Mouse (Mus musculus): ENCODE data around the gene Colq. TPM values are rescaled to one million over a fixed set of nuclear protein-coding genes. Genes with fewer than 3 reads are reported as not detected.
A peak's percentile ranks its signal among the peaks of the same experiment; 100 is the strongest.

Colq gene
- polyA plus RNA-seq, 1 experiment, result 1.1 TPM

DNA sequence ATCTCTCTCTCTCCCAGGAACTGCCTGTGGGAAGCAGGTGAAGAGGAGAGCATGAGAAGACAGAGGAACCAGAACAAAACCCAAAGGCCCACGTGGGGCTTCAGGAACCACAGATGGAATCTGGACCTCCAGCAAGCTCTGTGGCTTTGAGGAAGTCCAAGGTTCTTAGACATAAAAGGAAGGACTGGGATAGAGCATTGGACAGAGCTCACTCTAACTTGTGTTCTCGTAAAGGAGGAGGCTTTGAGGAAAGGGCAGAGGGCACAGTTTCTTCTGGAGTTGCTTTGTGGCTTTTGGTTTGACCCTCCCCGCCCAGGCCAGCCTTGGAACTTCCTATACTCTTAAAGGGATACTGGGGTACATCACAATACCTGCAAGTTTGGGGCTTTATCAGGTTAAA, 58.5 kb downstream of the Colq start:
- no peak for DNase-seq (ENCODE audit: extremely low spot score in 1 of 2, low spot score in 1 of 2)

DNA sequence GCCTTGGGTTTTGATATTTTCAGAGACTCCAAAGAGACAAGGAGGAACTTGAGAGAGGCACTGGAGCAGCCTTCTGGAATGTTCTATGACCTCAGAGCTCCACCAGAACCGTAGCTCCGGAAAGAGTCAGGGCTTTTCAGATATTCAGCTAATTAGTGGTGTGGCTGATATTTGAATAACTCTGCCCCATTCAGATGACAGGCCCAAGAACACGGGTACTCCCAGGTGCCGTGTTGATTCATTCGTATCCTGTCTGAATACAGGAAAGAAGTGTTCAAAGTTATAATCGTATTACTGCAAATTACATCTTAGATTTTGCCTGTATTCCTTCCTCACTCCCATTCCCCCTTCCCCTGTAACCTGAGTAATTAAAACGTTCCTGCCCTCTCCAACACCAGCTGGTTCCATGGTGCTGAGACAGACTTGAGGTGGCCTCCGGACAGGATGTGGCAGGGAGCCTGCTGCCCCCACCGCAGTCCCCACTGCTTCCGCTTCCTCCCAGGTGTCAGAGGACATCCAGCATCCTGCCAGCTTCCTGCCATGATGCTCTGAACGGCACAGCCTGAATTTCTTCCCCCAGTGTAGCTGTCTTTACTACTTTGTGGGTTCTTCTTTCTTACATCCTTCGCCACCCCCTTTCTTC, 59.5 kb downstream of the Colq start:
- DNase-seq (ENCODE audit: extremely low spot score in 1 of 2, low spot score in 1 of 2), result no peak

DNA sequence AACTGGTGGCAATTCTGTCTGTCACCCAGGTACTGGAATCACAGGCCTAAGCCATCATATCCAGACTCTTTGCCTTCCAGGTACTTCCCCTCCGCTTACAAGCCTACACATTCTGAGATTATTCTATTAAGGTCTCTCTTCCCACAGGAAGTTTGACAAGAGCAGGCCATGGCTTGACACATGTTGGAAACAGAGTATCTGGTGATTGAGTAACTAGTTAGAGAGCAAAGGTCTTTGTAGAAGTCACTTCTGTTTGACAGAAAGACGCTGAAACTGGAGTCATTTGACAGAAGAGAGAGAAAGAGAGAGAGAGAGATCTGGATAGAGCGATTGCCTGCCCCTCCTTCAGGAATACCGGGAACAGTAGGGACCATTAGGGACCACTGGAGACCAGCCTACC, 60.3 kb downstream of the Colq start:
- DNase-seq (ENCODE audit: extremely low spot score in 1 of 2, low spot score in 1 of 2), result no peak

- no peak for DNase-seq (ENCODE audit: extremely low spot score in 1 of 2, low spot score in 1 of 2)
These were observed 65.9 kb downstream of the Colq start for GRCm38 (mm10) chr14:31525040-31525810.

DNA sequence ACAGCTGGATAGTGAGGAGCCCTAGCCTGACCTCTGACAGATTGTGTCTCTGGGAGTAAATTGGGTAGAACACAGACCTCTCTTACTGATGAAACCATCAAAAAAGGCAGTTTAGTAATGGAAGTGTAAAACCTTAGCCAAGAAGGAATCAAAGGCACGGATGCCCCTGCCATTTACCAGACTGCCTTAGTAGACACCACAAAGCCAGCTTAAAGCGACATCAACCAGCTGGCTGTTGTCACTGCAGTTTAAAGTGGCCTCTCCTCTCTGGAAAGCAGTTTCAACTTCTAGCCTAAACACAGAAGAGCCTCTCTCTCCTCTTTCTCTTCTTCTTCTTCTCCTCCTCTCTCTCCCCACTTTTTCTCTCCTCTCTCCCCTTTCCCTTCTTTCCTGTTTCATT, 69.8 kb downstream of the Colq start:
- DNase-seq (ENCODE audit: extremely low spot score in 1 of 2, low spot score in 1 of 2), result no peak

- DNase-seq (ENCODE audit: extremely low spot score in 1 of 2, low spot score in 1 of 2), result peak in 1 of 2 experiments; percentile 36
These were observed 72.0 kb downstream of the Colq start for GRCm38 (mm10) chr14:31519165-31519564.

DNA sequence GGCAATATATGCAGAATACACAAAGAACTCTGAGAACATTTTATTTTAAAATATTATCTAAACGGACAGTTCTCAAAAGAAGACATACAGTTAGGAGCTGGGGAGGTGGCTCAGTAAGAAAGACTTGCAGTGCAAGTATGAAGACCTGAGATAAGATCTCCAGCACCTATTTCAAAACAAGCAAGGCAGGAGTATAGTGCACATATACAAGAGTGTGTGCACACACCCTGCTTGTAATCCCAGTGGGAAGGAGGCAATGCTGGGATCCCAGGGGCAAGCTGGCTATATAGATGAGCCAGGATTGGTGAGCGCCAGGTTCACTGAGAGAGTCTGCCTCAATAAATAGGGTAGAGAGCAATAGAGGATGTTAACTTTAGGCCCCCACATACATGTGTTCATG, 75.2 kb downstream of the Colq start:
- no peak for DNase-seq (ENCODE audit: extremely low spot score in 1 of 2, low spot score in 1 of 2)

- DNase-seq (ENCODE audit: extremely low spot score in 1 of 2, low spot score in 1 of 2), result no peak
These were observed 80.8 kb downstream of the Colq start for GRCm38 (mm10) chr14:31510322-31510721.

GRCm38 (mm10) chr14:31509911-31510310, 81.2 kb downstream of the Colq start:
- no peak for DNase-seq (ENCODE audit: extremely low spot score in 1 of 2, low spot score in 1 of 2)

- DNase-seq (ENCODE audit: extremely low spot score in 1 of 2, low spot score in 1 of 2), result no peak
These were observed 84.7 kb downstream of the Colq start for GRCm38 (mm10) chr14:31506456-31506855.

GRCm38 (mm10) chr14:31503406-31503805, 87.7 kb downstream of the Colq start:
- DNase-seq (ENCODE audit: extremely low spot score in 1 of 2, low spot score in 1 of 2), result no peak

DNA sequence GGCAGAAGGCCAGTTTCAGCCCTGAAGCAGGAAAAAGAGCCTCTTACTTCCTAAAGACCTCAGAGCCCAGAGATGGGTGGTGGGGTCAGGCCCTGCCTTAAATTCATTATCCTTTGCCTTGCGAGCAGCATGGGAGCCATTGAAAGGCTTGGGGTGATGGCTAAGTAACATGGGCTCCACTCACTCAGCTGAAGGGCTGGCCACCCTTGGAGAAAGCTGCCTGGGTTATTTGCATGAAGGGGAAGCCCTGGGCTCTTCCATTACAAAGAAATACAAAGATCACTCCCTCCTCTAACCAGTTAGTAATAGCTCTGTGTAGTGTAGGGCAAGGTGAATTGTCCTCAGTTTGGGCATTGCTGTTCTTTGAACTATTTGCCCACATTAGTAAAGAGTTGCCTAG, 91.6 kb downstream of the Colq start:
- DNase-seq (ENCODE audit: extremely low spot score in 1 of 2, low spot score in 1 of 2), result no peak

GRCm38 (mm10) chr14:31496241-31496646, 94.9 kb downstream of the Colq start:
- DNase-seq (ENCODE audit: extremely low spot score in 1 of 2, low spot score in 1 of 2), result no peak

DNA sequence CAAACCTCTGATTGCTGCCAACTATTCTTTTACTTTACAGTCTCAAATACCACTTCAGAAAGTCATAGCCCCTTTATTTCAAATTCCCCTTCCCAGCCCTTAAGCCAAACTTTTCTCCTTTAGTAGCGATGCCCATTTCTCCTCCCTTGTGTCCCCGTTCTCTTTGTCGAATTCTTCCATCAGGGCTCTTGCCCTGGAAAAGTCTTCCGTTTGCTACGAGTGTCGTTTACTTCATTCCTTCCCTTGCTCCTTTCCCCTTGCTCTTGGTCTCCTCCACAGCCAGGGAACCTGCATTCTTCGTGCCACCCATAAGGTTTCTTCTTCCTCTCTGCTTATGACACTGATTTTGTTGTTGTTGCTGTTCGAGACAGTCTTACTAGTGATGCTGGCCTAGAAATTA, 95.6 kb downstream of the Colq start:
- no peak for DNase-seq (ENCODE audit: extremely low spot score in 1 of 2, low spot score in 1 of 2)

DNA sequence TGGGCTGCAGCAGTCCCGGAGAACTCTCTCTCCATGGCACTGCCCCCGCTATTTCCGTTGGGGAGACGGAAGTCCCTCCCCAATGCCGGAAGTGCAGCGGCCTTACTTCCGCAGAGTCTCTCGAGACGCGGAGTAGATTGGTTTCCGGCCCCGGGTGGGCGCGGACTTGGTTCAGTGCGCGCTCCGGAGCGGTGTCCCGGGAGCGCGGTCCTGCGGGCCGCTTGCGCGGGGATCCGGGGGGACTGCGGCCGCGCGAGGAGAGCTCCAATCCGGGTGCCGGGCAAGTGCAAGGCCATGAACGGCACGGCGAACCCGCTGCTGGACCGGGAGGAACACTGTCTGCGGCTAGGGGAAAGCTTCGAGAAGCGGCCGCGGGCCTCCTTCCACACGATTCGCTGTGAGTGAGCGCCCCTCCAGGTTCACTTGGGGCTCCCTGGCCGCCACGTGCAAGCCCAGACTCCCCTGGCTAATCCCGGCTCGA, 96.1 kb downstream of the Colq start, which contains the start of gene Mettl6:
Mettl6 (minus strand) TSS at position 66 of the 481 bp plus-strand sequence.
- peak; percentile 75 to 94 for DNase-seq (ENCODE audit: extremely low spot score in 1 of 2, low spot score in 1 of 2)

DNA sequence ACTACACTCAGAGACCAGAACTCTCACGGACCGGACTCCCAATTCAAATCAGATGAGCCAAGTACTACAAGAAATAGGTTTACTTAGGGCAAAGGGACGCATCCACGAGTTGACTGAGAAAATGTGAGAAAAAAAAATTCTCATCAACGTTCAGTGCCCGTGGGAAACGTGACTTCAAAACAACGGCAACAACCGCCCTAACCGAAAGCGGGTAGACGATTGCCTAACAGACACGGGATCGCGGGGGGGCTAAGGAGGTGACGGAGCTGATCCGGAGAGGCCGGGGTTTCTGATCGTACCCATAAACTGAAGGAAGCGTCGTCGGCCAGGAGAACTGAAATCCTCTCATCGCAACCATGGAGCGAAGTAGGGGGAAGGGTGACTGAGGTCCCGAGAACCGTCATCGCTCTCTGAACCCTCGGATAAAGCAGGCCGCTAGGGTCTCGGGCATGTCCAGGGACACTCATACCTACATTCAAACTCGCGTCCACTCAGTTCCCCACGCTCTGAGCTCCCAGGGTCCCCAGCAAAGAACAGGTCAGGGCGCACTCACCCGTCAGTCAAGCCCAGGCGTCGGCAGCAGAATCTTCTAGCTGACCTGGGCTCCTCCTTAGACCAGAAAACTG, 96.7 kb downstream of the Colq start, which contains the start of gene Eaf1:
Eaf1 (plus strand) TSS at position 51 of the 626 bp plus-strand sequence.
- DNase-seq (ENCODE audit: extremely low spot score in 1 of 2, low spot score in 1 of 2), result no peak

- DNase-seq (ENCODE audit: extremely low spot score in 1 of 2, low spot score in 1 of 2), result no peak
These were observed 97.2 kb downstream of the Colq start for GRCm38 (mm10) chr14:31493901-31494300.

DNA sequence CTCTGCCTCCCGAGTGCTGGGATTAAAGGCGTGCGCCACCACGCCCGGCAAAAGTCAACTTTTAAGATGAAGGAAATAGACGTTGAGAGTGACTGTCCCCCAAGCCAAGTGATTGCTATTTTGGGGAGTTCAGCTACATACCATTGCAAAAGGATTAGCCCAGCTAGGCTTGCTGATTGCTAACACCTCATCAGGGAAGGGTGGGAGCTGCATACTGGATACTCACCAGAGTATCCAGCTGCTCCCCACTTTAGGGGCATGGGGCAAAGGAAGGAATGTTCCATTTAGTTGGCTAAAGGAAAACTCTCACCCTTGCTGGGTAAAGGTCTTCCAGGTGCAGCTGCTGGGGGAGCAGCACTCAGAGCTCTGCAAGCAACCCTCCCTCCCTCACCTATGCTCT, 103.1 kb downstream of the Colq start:
- no peak for DNase-seq (ENCODE audit: extremely low spot score in 1 of 2, low spot score in 1 of 2)

GRCm38 (mm10) chr14:31486465-31486864, 104.7 kb downstream of the Colq start:
- DNase-seq (ENCODE audit: extremely low spot score in 1 of 2, low spot score in 1 of 2), result no peak

GRCm38 (mm10) chr14:31482417-31482816, 108.7 kb downstream of the Colq start:
- DNase-seq (ENCODE audit: extremely low spot score in 1 of 2, low spot score in 1 of 2), result no peak

DNA sequence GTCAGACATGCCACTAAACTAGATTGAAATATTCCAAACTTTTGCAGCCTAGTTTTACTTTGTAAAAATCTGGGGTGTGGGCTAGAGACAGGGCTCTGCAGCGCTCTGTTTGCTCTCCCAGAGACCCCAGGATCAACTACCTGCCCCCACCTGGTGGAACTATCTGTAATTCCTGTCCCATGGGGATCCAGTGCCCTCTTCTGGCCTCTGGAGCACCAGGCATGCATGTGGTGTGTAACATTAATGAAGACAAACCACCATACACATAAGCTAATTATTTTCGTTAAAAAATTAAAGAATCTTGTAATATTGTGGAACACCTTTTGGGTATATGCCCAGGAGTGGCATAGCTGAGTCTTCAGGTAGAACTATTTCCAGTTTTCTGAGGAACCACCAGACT, 117.8 kb downstream of the Colq start:
- no peak for DNase-seq (ENCODE audit: extremely low spot score in 1 of 2, low spot score in 1 of 2)
